ENCODE assay signal across 23 mouse cellular contexts in genomic region chr16:4435371-4435770, GRCm38 (mm10). TPM values are rescaled to one million over a fixed set of nuclear protein-coding genes. Genes with fewer than 3 reads are reported as not detected.
DNase-seq lines count a peak whose midpoint lies in the region; ATAC-seq and TF ChIP-seq lines count a peak whose summit lies in the region.
"Had no signal": no experiment of that assay in that cellular context is flagged by ENCODE, and none has a peak within 500 bp of the region (broad histone marks: within the 10 kb centered on the region; RNA-seq: fewer than 3 reads in every experiment).

No protein-coding gene starts in this region.

- peaks cover 6% of the 10 kb centered on the region; the same call in 1 of the 2 replicates for H3K4me1 ChIP-seq in intestine, embryonic 16.5 days (ENCODE audit: control insufficient read depth, insufficient read depth, low read length)
- H3K4me1 ChIP-seq: forebrain, embryonic 12.5 days; hindbrain, embryonic 12.5 days; limb, embryonic 13.5 days; liver, embryonic 13.5 days; midbrain, embryonic 12.5 days; neural tube, embryonic 12.5 days; stomach, embryonic 15.5 days had no signal

- TF ChIP-seq CTCF in Patski (IDR thresholded peaks at IDR 0.05) = no peak

- H3K4me2 ChIP-seq in intestine, embryonic 16.5 days (ENCODE audit: low read depth, low read length) = no peak overlapping the region
- H3K4me2 ChIP-seq: forebrain, embryonic 12.5 days; hindbrain, embryonic 12.5 days; limb, embryonic 13.5 days; liver, embryonic 13.5 days; lung, embryonic 14.5 days; midbrain, embryonic 12.5 days; neural tube, embryonic 12.5 days; stomach, embryonic 15.5 days had no signal

- POLR2A ChIA-PET in Patski (lab: Charles Lee) = no interaction called here

- H3K27me3 ChIP-seq in Patski = no peaks in the 10 kb centered on the region
- no peaks in the 10 kb centered on the region for H3K27me3 ChIP-seq in intestine, embryonic 16.5 days (replicated peaks; ENCODE audit: control insufficient read depth, insufficient read depth, low read length)
- H3K27me3 ChIP-seq: forebrain, embryonic 12.5 days; hindbrain, embryonic 12.5 days; liver, embryonic 13.5 days; midbrain, embryonic 12.5 days; neural tube, embryonic 12.5 days; stomach, embryonic 15.5 days had no signal

- H3K4me3 ChIP-seq in intestine, embryonic 16.5 days (ENCODE audit: low read length) = no peak overlapping the region
- H3K4me3 ChIP-seq: forebrain, embryonic 12.5 days; heart, adult 2 months; hindbrain, embryonic 12.5 days; limb, embryonic 13.5 days; liver, embryonic 13.5 days; midbrain, embryonic 12.5 days; neural tube, embryonic 12.5 days; stomach, embryonic 15.5 days had no signal

- no peaks in the 10 kb centered on the region for H3K36me3 ChIP-seq in intestine, embryonic 16.5 days (ENCODE audit: control insufficient read depth, insufficient read depth, low read length)
- H3K36me3 ChIP-seq: forebrain, embryonic 12.5 days; hindbrain, embryonic 12.5 days; limb, embryonic 13.5 days; liver, embryonic 13.5 days; midbrain, embryonic 12.5 days; neural tube, embryonic 12.5 days; stomach, embryonic 15.5 days had no signal

- in situ Hi-C loops in Patski (cut with MboI; ENCODE audit: low pct_unique_long_range_greater_than_20kb) = no loop called here

- H3K9me3 ChIP-seq in intestine, embryonic 16.5 days (ENCODE audit: control insufficient read depth, low read length) = no peaks in the 10 kb centered on the region
- H3K9me3 ChIP-seq: forebrain, embryonic 12.5 days; hindbrain, embryonic 12.5 days; limb, embryonic 13.5 days; liver, embryonic 13.5 days; midbrain, embryonic 12.5 days; neural tube, embryonic 12.5 days; stomach, embryonic 15.5 days had no signal

- H3K27ac ChIP-seq in intestine, embryonic 16.5 days (ENCODE audit: low read length) = no peak overlapping the region
- H3K27ac ChIP-seq: forebrain, embryonic 12.5 days; heart, adult 2 months; hindbrain, embryonic 12.5 days; limb, embryonic 13.5 days; liver, embryonic 13.5 days; macrophage; midbrain, embryonic 12.5 days; neural tube, embryonic 12.5 days; stomach, embryonic 15.5 days had no signal

- ATAC-seq in Patski = peak; percentile 94
- no peak for ATAC-seq in intestine, embryonic 16.5 days
- ATAC-seq: CD4-positive, CD25-positive, alpha-beta regulatory T cell, adult 4 months had no signal

- no peak overlapping the region for H3K9ac ChIP-seq in intestine, embryonic 16.5 days (ENCODE audit: low read depth, low read length)
- H3K9ac ChIP-seq: forebrain, embryonic 12.5 days; hindbrain, embryonic 12.5 days; limb, embryonic 13.5 days; liver, embryonic 13.5 days; lung, embryonic 14.5 days; midbrain, embryonic 12.5 days; neural tube, embryonic 12.5 days; stomach, embryonic 15.5 days had no signal

- CTCF ChIA-PET in Patski (lab: Charles Lee) = interaction anchor here (0.8 to 1.5 kb wide), 3 partner anchors 10 to 55 kb away, joined by 3 read pairs; no protein-coding TSS in a partner anchor

- intact Hi-C loops in heart, postnatal 25 days (cut with DNase I) = no loop called here

- WGBS in intestine, embryonic 16.5 days = 95% methylated on average over 2 of the region's 2 CpGs

- DNase-seq in heart, postnatal 4 days = peak; percentile 16
- DNase-seq in heart, postnatal 25 days (ENCODE audit: low spot score) = no peak
- DNase-seq in lung, postnatal 10 days = peak; percentile 30
- DNase-seq in lung, postnatal 14 days = no peak
- DNase-seq in Patski (ENCODE audit: low read depth, low spot score) = peak; percentile 39
- peak; percentile 71 to 76 for DNase-seq in adrenal gland, postnatal 36 days
- DNase-seq: cerebellum, adult 2 months; gastrocnemius, postnatal 14 days; heart, adult 2 months; liver, embryonic 13.5 days; lung, embryonic 14.5 days; right cerebral cortex, postnatal 25 days; thymus, adult 18-20 months; thymus, postnatal 4 days had no signal

RNA-seq across cellular contexts. Expression of gene Adcy9, which starts 15.1 kb away (rescaled TPM):
- total RNA-seq in heart, postnatal 4 days (2021) = 10 to 100 TPM; 15.2 to 18.0 TPM
- total RNA-seq in heart, postnatal 25 days (2021) = 10 to 100 TPM; 22.4 to 24.1 TPM
- 4.0 TPM for polyA plus RNA-seq in Patski (2021)
- total RNA-seq in adrenal gland, postnatal 36 days (2021) = 10 to 100 TPM; 55.5 to 76.6 TPM
- 1.2 and 1.3 TPM in 2 replicates for polyA plus RNA-seq in intestine, embryonic 16.5 days (2015; fragmentation: Nextera tagmentation; extraction: Ambion mirVana)

Comparison
In these comparisons a context has a peak if more than half of its experiments do, and no peak if none do; other contexts are left out.
1. DNase-seq: peak in heart, postnatal 4 days (single experiment), lung, postnatal 10 days (single experiment), Patski (single experiment) and adrenal gland, postnatal 36 days (2 of 2); none in heart, postnatal 25 days (single experiment) and lung, postnatal 14 days (single experiment).